Mouse (Mus musculus): ENCODE results near the gene Trim8. TPM values are rescaled to one million over a fixed set of nuclear protein-coding genes. Genes with fewer than 3 reads are reported as not detected.

Trim8 gene
- polyA plus RNA-seq (2016; fragmentation: Nextera tagmentation; extraction: Ambion mirVana) = 13.0 and 15.2 TPM in 2 replicates

GRCm38 (mm10) chr19:46501401-46502068 lies at the start of gene Trim8:
Trim8 (plus strand) TSS chr19:46501702.
- WGBS = under 1% methylated on average over 62 of the region's 64 CpGs
- peaks cover 21% of the 10 kb centered on the region for H3K36me3 ChIP-seq
- H3K9me3 ChIP-seq (replicated peaks) = no peaks in the 10 kb centered on the region
- peaks cover 55% of the 10 kb centered on the region for H3K4me1 ChIP-seq
- H3K27me3 ChIP-seq (ENCODE audit: low read depth, poor library complexity, severe bottlenecking) = no peaks in the 10 kb centered on the region
- peak; percentile 87 for DNase-seq (ENCODE audit: low spot score)
- peak within 1 kb of the TSS; percentile 72 for H3K4me3 ChIP-seq
- H3K27ac ChIP-seq = peak within 1 kb of the TSS; percentile 96

GRCm38 (mm10) chr19:46452052-46452827 lies 49.3 kb upstream of the Trim8 start:
- H3K27me3 ChIP-seq (ENCODE audit: low read depth, poor library complexity, severe bottlenecking) = no peaks in the 10 kb centered on the region
- H3K36me3 ChIP-seq = peaks cover 73% of the 10 kb centered on the region
- no peak for DNase-seq (ENCODE audit: low spot score)
- H3K27ac ChIP-seq = no peak overlapping the region
- H3K4me3 ChIP-seq = no peak overlapping the region
- H3K9me3 ChIP-seq (replicated peaks) = no peaks in the 10 kb centered on the region
- 50% methylated on average over 10 of the region's 10 CpGs for WGBS
- peaks cover 60% of the 10 kb centered on the region for H3K4me1 ChIP-seq

DNA sequence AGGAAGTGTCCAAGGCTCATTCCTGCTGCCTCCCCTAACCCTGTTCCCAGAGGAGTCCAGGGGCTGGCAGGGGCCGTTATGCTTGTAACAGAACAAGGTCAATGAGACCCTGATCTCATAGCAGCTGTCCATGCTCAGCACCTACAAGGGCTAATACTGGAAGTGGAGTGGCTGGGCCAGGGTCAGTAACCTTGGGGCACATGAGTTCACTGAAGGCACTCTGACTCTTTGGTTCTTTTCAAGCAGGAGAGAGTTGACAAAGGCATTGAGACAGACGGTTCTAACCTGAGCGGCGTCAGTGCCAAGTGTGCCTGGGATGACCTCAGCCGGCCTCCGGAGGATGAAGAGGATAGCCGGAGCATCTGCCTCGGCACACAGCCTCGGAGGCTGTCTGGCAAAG lies 48.6 kb upstream of the Trim8 start:
- Histone ChIP-seq H3K4me3 (no peak overlapping the region), H3K36me3 (peaks cover 79% of the 10 kb centered on the region)
- WGBS = 91% methylated on average over 9 of the region's 9 CpGs

GRCm38 (mm10) chr19:46454126-46454880 lies 47.2 kb upstream of the Trim8 start:
- WGBS = 72% methylated on average over 20 of the region's 20 CpGs
- peaks cover 40% of the 10 kb centered on the region for H3K4me1 ChIP-seq
- H3K4me3 ChIP-seq = no peak overlapping the region
- H3K27ac ChIP-seq = peak overlapping the region; percentile 72
- H3K9me3 ChIP-seq (replicated peaks) = no peaks in the 10 kb centered on the region
- H3K27me3 ChIP-seq (ENCODE audit: low read depth, poor library complexity, severe bottlenecking) = no peaks in the 10 kb centered on the region
- DNase-seq (ENCODE audit: low spot score) = no peak
- peaks cover 93% of the 10 kb centered on the region for H3K36me3 ChIP-seq

More for the DNA sequence above, 48.6 kb upstream of the Trim8 start:
- Histone ChIP-seq H3K27me3 (ENCODE audit: low read depth, poor library complexity, severe bottlenecking) (no peaks in the 10 kb centered on the region), H3K4me1 (peaks cover 54% of the 10 kb centered on the region), H3K9me3 (replicated peaks) (no peaks in the 10 kb centered on the region), H3K27ac (no peak overlapping the region)
- no peak for DNase-seq (ENCODE audit: low spot score)

GRCm38 (mm10) chr19:46455032-46455431 lies 46.5 kb upstream of the Trim8 start:
- peaks cover 35% of the 10 kb centered on the region for H3K4me1 ChIP-seq
- H3K36me3 ChIP-seq = peaks cover 94% of the 10 kb centered on the region

DNA sequence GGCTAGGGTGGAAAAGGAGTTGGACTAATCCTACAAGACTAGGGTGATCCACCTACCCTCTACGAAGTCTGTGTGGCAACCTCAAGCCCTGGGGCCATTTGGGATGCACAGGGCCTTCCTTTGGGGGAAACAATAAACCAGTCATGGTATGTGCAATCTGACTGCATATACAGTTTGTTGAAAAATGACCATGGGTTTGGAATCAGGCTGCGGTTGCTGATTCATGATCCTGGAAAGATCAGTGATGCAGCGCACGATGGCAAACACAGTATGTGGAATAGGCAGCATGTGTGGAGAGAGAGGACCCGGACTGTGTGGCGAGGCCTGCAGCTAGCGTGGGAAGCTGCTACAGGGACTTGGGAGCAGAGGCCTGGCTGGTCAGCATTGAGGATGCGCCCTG lies 45.9 kb upstream of the Trim8 start:
- Histone ChIP-seq H3K27me3 (ENCODE audit: low read depth, poor library complexity, severe bottlenecking) (no peaks in the 10 kb centered on the region), H3K36me3 (peaks cover 95% of the 10 kb centered on the region), H3K27ac (peak overlapping the region; percentile 72), H3K9me3 (replicated peaks) (no peaks in the 10 kb centered on the region), H3K4me1 (peaks cover 35% of the 10 kb centered on the region), H3K4me3 (no peak overlapping the region)
- 94% methylated on average over 8 of the region's 8 CpGs for WGBS
- DNase-seq (ENCODE audit: low spot score) = no peak

More at GRCm38 (mm10) chr19:46455032-46455431, 46.5 kb upstream of the Trim8 start:
- Histone ChIP-seq H3K27me3 (ENCODE audit: low read depth, poor library complexity, severe bottlenecking) (no peaks in the 10 kb centered on the region), H3K27ac (peak overlapping the region; percentile 72), H3K4me3 (no peak overlapping the region), H3K9me3 (replicated peaks) (no peaks in the 10 kb centered on the region)
- no peak for DNase-seq (ENCODE audit: low spot score)
- 76% methylated on average over 1 of the region's 1 CpGs for WGBS

DNA sequence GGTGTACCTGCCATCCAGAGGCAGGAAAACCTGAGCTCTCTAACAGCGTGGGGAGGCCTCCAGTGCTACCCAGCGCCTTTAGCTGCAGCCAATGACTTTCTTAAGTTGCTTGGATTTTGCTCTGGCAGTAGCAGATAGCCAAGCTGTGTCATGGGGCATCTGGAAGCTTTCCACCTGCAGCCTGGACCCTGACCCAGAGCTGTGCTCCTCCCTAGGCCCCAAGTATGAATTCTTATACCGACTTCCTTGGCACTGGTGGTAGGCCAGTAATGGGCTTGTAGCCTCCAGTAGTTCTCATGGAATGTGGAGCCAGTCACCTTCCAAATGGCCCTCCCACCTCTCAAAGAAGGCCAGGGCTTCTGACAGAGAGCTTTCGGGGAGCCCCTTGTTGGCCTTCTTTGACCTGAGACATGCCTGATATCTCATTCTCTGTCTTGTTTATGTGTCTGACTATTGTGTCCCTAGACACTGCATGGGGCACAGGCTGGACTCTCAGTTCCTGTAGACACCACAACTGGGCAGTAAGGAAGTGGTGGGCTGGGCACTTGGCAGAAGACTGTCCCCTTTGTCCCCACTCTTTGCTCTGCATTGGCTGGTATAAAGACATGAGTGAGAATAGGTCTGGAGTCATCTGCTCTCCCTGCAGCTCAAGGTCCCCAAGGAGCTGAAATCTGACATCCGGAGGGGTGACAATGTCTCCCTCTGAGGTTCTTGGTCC lies 45.3 kb upstream of the Trim8 start:
- Histone ChIP-seq H3K36me3 (peaks cover 96% of the 10 kb centered on the region), H3K27ac (peak overlapping the region; percentile 72), H3K27me3 (ENCODE audit: low read depth, poor library complexity, severe bottlenecking) (no peaks in the 10 kb centered on the region), H3K4me1 (peaks cover 35% of the 10 kb centered on the region), H3K4me3 (no peak overlapping the region), H3K9me3 (replicated peaks) (no peaks in the 10 kb centered on the region)
- no peak for DNase-seq (ENCODE audit: low spot score)
- WGBS = 88% methylated on average over 5 of the region's 5 CpGs

- H3K27me3 ChIP-seq (ENCODE audit: low read depth, poor library complexity, severe bottlenecking) = no peaks in the 10 kb centered on the region
- peaks cover 30% of the 10 kb centered on the region for H3K4me1 ChIP-seq
- WGBS = 87% methylated on average over 5 of the region's 5 CpGs
- no peak for DNase-seq (ENCODE audit: low spot score)
- H3K9me3 ChIP-seq (replicated peaks) = no peaks in the 10 kb centered on the region
- H3K27ac ChIP-seq = peak overlapping the region; percentile 16; the same call in 1 of the 2 replicates
- H3K36me3 ChIP-seq = peaks cover 97% of the 10 kb centered on the region
- no peak overlapping the region for H3K4me3 ChIP-seq
These were observed 43.7 kb upstream of the Trim8 start for GRCm38 (mm10) chr19:46457798-46458197.

GRCm38 (mm10) chr19:46459256-46459655 lies 42.2 kb upstream of the Trim8 start:
- no peaks in the 10 kb centered on the region for H3K27me3 ChIP-seq (ENCODE audit: low read depth, poor library complexity, severe bottlenecking)
- peaks cover 90% of the 10 kb centered on the region for H3K36me3 ChIP-seq
- no peaks in the 10 kb centered on the region for H3K9me3 ChIP-seq (replicated peaks)
- no peak overlapping the region for H3K27ac ChIP-seq
- DNase-seq (ENCODE audit: low spot score) = no peak
- H3K4me3 ChIP-seq = no peak overlapping the region
- WGBS = 79% methylated on average over 10 of the region's 10 CpGs
- peaks cover 21% of the 10 kb centered on the region for H3K4me1 ChIP-seq

GRCm38 (mm10) chr19:46459889-46460288 lies 41.6 kb upstream of the Trim8 start:
- no peaks in the 10 kb centered on the region for H3K27me3 ChIP-seq (ENCODE audit: low read depth, poor library complexity, severe bottlenecking)
- no peak for DNase-seq (ENCODE audit: low spot score)
- no peak overlapping the region for H3K27ac ChIP-seq
- peaks cover 15% of the 10 kb centered on the region for H3K4me1 ChIP-seq
- H3K9me3 ChIP-seq (replicated peaks) = no peaks in the 10 kb centered on the region
- peaks cover 84% of the 10 kb centered on the region for H3K36me3 ChIP-seq
- 88% methylated on average over 2 of the region's 2 CpGs for WGBS
- H3K4me3 ChIP-seq = no peak overlapping the region

GRCm38 (mm10) chr19:46462574-46462973 lies 38.9 kb upstream of the Trim8 start:
- 80% methylated on average over 3 of the region's 3 CpGs for WGBS
- H3K27me3 ChIP-seq (ENCODE audit: low read depth, poor library complexity, severe bottlenecking) = no peaks in the 10 kb centered on the region
- no peaks in the 10 kb centered on the region for H3K9me3 ChIP-seq (replicated peaks)
- no peaks in the 10 kb centered on the region for H3K4me1 ChIP-seq
- no peak overlapping the region for H3K27ac ChIP-seq
- H3K4me3 ChIP-seq = no peak overlapping the region
- no peak for DNase-seq (ENCODE audit: low spot score)
- peaks cover 65% of the 10 kb centered on the region for H3K36me3 ChIP-seq

DNA sequence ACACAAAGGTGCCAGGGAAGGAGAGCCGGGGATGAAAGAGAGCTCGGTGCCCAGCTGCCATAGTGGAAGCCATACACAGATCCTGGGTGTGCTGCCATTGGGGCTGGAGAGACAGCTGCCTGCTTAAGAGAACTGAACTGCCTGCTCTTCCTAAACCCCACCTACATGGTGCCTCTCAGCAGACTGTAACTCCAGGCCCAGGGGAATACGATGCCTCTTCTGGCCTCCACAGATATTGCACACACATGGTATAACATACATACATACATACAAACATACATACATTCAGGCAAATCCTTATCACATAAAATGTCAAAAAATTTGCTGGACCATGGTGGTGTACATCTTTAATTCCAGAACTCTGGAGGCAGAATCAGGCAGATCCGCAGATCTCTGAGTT lies 38.1 kb upstream of the Trim8 start:
- H3K36me3 ChIP-seq = peaks cover 65% of the 10 kb centered on the region
- no peak for DNase-seq (ENCODE audit: low spot score)
- H3K4me1 ChIP-seq = no peaks in the 10 kb centered on the region
- H3K27me3 ChIP-seq (ENCODE audit: low read depth, poor library complexity, severe bottlenecking) = no peaks in the 10 kb centered on the region
- H3K27ac ChIP-seq = no peak overlapping the region
- 95% methylated on average over 4 of the region's 4 CpGs for WGBS
- no peak overlapping the region for H3K4me3 ChIP-seq
- H3K9me3 ChIP-seq (replicated peaks) = no peaks in the 10 kb centered on the region

All from limb, embryonic 10.5 days (tissue).